Mouse (Mus musculus): ENCODE measurements around the gene Tas1r3. TPM values are rescaled to one million over a fixed set of nuclear protein-coding genes. Genes with fewer than 3 reads are reported as not detected.

Tas1r3 gene
- total RNA-seq, 2 experiments from 2014 or later: 0.23 to 0.30 TPM

GRCm38 (mm10) chr4:155895216-155895615, 32.1 kb upstream of the Tas1r3 start:
- Histone ChIP-seq H3K27ac (peak overlapping the region; percentile 93), H3K4me3 (peak overlapping the region; percentile 100)
- TF ChIP-seq CTCF (IDR thresholded peaks at IDR 0.05): no peak
- intact Hi-C loops (cut with DNase I): no loop called here
- DNase-seq (ENCODE audit: extremely low spot score in 1 of 2, low spot score in 2 of 2): peak; percentile 71

DNA sequence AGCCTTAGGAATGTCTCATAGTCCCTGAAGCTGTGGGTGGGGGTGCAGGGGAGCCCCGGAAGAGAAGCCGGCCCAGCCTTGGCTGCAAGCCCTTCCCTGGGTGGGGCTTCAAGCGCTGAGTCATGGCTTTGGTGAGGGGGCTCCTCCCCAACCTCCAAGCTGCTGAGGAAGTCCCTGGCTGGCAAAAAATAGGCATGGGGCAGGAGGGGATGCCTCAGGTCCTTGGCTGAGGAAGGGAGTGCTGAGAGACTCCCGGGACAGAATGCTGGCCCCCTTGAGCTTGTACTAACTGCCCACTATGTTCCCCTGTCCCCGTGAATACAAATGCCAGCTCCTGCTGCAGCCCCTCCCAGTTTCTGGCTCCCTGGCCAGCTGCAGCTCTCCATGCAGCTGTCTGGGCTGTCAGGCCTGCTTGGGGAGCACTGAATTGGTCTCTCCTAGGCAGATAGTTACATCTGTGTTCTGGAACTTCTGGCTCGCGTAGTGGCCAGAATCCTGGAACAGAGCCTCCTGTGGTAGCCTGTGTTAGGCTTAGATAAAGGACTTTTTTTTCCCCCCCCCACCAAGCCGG, 31.2 kb upstream of the Tas1r3 start:
- Histone ChIP-seq H3K4me3 (peak overlapping the region; percentile 100), H3K27ac (peak overlapping the region; percentile 93)
- no peak; the same call in 1 of the 2 replicates for TF ChIP-seq CTCF (IDR thresholded peaks at IDR 0.05)
- DNase-seq (ENCODE audit: extremely low spot score in 1 of 2, low spot score in 2 of 2): peak; percentile 80 to 83
- intact Hi-C loops (cut with DNase I): loop anchor here (5.0 kb wide), 1 partner anchor 98 kb away; the partner anchor contains the start of genes B3galt6 and Sdf4

DNA sequence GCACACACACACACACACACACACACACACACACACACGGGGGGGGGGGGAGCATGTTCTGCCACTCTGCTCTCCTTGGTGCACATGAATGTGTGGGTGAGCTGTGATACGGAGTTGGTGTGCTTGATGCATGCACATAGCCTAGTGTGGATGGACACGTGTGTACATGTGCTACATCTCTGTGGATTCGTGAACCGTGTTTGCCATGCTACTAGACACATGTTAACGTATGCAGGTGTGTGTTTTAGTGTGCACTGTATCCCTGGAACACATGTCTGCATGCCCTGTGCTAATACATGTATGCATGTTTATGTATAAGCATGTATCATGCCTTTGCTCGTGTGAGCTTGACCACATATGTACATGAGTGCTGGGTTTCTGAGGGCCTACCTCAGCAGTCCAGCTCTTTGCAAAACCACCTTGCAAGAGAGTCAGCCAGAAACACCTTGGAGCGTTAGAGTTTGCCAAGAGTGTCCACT, 30.1 kb upstream of the Tas1r3 start:
- peak overlapping the region; percentile 93; the same call in 1 of the 2 replicates for H3K27ac ChIP-seq

DNA sequence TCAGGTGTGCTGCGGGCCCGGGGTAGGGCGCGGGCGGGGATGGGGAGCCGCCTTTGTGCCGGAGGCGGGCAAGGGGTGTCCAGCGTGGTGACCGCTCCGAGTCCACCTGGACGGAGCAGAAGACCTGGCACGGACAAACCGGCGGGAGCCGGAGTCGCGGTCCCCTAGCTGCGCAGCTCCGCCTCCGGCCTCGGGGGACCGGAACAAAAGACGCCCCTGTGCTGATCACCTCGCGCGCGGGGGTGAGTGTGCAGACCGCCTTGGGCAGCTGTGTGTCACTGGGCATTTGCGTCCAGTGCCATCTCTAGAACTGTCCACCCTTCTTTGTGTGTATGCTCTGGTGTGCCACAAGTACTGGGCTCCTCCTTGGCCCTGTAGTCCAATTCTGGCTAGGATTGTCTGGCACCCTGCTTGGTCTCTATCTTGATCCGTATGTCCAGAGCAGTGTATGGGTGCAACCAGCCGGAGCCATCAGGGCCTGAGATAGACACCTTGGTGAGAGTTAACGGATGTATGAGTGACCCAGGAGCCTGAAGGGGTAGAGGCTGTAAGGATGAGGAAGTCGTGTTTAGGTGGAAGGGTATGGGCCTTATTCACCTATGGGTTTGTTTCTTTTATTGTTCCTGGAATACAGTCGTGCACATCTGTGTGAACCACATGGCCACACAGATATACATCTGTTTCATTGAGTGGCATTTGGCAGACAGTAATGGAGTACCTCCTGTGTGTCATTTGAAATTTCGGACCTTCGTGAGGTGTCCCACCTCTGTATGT, 29.5 kb upstream of the Tas1r3 start:
- intact Hi-C loops (cut with DNase I): loop anchor here (2.0 to 5.0 kb wide), 2 partner anchors 50 to 100 kb away; partner anchors contain the start of genes B3galt6, Sdf4 and Ube2j2
- H3K27ac ChIP-seq: peak overlapping the region; percentile 100
- TF ChIP-seq CTCF (IDR thresholded peaks at IDR 0.05): no peak
- peak in 1 of 2 experiments; percentile 43 for DNase-seq (ENCODE audit: extremely low spot score in 1 of 2, low spot score in 2 of 2)
- peak overlapping the region; percentile 100 for H3K4me3 ChIP-seq

More for the DNA sequence above, 30.1 kb upstream of the Tas1r3 start:
- peak in 1 of 2 experiments; percentile 7 for DNase-seq (ENCODE audit: extremely low spot score in 1 of 2, low spot score in 2 of 2)
- intact Hi-C loops (cut with DNase I): loop anchor here (2.0 to 5.0 kb wide), 2 partner anchors 50 to 99 kb away; partner anchors contain the start of genes B3galt6, Sdf4 and Ube2j2
- TF ChIP-seq CTCF (IDR thresholded peaks at IDR 0.05): no peak
- H3K4me3 ChIP-seq: peak overlapping the region; percentile 100

GRCm38 (mm10) chr4:155892017-155892416, 28.9 kb upstream of the Tas1r3 start:
- peak overlapping the region; percentile 100 for H3K27ac ChIP-seq
- H3K4me3 ChIP-seq: peak overlapping the region; percentile 100
- intact Hi-C loops (cut with DNase I): loop anchor here (2.0 to 5.0 kb wide), 2 partner anchors 51 to 100 kb away; partner anchors contain the start of genes B3galt6, Sdf4 and Ube2j2
- peak; percentile 39 for TF ChIP-seq CTCF (IDR thresholded peaks at IDR 0.05)
- peak; percentile 86 to 87 for DNase-seq (ENCODE audit: extremely low spot score in 1 of 2, low spot score in 2 of 2)

DNA sequence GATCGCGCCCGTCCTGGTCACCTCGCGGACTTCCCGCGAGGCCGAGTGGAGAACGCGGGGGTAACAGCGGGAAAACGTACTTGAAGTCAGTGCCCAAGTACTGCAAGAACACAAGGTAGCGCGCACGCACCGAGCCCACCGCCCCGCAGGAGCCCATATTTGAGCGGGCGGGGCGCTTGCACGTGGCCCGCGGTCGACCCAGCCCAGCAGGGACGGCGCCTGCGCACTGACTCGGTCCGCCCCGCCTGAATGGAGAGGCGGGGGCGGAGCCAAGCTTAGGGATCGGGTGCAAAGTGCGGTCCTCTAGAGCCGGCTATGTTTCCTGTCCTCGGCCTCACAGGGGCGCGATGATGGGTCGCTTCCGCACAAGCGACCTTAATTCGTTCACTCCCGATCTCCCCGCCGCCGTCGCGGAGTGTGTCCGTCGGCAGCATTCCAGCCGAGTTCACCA, 28.4 kb upstream of the Tas1r3 start, which contains the start of the genes Pusl1 and Acap3:
Pusl1 (minus strand) TSS at position 231 of the 451 bp plus-strand sequence.
Acap3 (plus strand) TSS at position 272 of the 451 bp plus-strand sequence.
- DNase-seq (ENCODE audit: extremely low spot score in 1 of 2, low spot score in 2 of 2): peak; percentile 96 to 97

DNA sequence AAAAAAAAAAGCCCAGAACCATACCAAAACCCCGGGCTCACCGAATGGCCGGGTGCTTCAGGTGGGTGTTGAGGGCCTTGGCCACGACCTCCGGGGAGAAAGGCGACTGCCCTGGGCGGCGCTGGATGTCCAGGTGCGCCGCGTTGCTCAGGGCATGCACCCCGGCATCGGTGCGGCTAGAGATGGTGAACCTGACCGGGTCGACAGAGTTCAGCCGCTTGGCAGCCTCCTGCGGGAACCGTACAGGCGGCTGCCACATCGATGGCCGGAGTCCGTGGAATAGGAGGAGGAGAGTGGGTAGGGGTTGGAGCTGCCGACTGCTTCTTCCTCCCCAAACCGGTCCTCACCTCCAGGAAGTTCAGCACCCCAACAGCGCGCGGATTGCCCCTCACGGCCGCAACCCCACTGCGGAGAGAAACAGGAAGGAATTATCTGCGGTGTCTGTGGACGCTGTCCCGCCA, 27.9 kb upstream of the Tas1r3 start:
- peak overlapping the region; percentile 100 for H3K4me3 ChIP-seq
- no peak for DNase-seq (ENCODE audit: extremely low spot score in 1 of 2, low spot score in 2 of 2)
- intact Hi-C loops (cut with DNase I): loop anchor here (2.0 to 5.0 kb wide), 2 partner anchors 22 to 101 kb away; partner anchors contain the start of genes B3galt6, Cptp, Ints11 and Sdf4
- no peak for TF ChIP-seq CTCF (IDR thresholded peaks at IDR 0.05)
- H3K27ac ChIP-seq: peak overlapping the region; percentile 100

More for the DNA sequence above, 28.4 kb upstream of the Tas1r3 start, which contains the start of the genes Pusl1 and Acap3:
- TF ChIP-seq CTCF (IDR thresholded peaks at IDR 0.05): no peak
- Histone ChIP-seq H3K4me3 (peak within 1 kb of the TSS; percentile 100), H3K27ac (peak within 1 kb of the TSS; percentile 100)
- intact Hi-C loops (cut with DNase I): loop anchor here (2.0 to 5.0 kb wide), 3 partner anchors 23 to 101 kb away; partner anchors contain the start of genes B3galt6, Cptp, Ints11 and Sdf4

DNA sequence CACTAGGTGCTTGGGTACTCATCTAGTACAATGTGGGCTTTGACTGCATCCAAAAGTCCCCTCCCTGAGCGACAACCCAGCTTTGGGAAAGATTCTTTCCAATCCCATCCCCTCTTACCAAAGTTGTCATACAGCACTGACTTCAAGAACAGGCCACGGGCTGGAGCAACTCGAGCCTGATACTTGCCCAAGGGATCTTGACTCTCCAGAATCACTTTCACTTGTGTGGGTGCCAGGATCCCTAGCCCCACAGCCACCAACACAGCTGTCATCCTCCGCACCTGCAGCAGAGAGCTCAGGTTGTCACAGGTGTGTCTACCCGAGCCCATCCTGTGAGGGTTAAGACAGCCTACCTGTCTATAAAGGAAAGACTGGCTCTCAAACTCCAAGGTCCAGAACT, 26.2 kb upstream of the Tas1r3 start:
- Histone ChIP-seq H3K27ac (no peak overlapping the region), H3K4me3 (no peak overlapping the region)
- no peak for TF ChIP-seq CTCF (IDR thresholded peaks at IDR 0.05)
- peak in 1 of 2 experiments; percentile 7 for DNase-seq (ENCODE audit: extremely low spot score in 1 of 2, low spot score in 2 of 2)
- intact Hi-C loops (cut with DNase I): no loop called here

- TF ChIP-seq CTCF (IDR thresholded peaks at IDR 0.05): no peak
- no peak for DNase-seq (ENCODE audit: extremely low spot score in 1 of 2, low spot score in 2 of 2)
- intact Hi-C loops (cut with DNase I): no loop called here
- H3K4me3 ChIP-seq: no peak overlapping the region
- no peak overlapping the region for H3K27ac ChIP-seq
Measured at GRCm38 (mm10) chr4:155888181-155888580, 25.0 kb upstream of the Tas1r3 start.

GRCm38 (mm10) chr4:155887674-155888073, 24.5 kb upstream of the Tas1r3 start:
- intact Hi-C loops (cut with DNase I): no loop called here
- no peak for DNase-seq (ENCODE audit: extremely low spot score in 1 of 2, low spot score in 2 of 2)
- Histone ChIP-seq H3K4me3 (no peak overlapping the region), H3K27ac (no peak overlapping the region)
- no peak for TF ChIP-seq CTCF (IDR thresholded peaks at IDR 0.05)

- Histone ChIP-seq H3K4me3 (no peak overlapping the region), H3K27ac (no peak overlapping the region)
- DNase-seq (ENCODE audit: extremely low spot score in 1 of 2, low spot score in 2 of 2): no peak
- no peak for TF ChIP-seq CTCF (IDR thresholded peaks at IDR 0.05)
- intact Hi-C loops (cut with DNase I): no loop called here
Measured at GRCm38 (mm10) chr4:155886330-155886729, 23.2 kb upstream of the Tas1r3 start.

Measured in left cerebral cortex, adult 2 months (tissue).